Mouse (Mus musculus) erythroblast, adult 5-6 weeks (primary cell): ENCODE measurements around the gene Gm20388. TPM values are rescaled to one million over a fixed set of nuclear protein-coding genes. Genes with fewer than 3 reads are reported as not detected.
"Not testable (repeated sequence)": the region's sequence is repeated elsewhere in the genome, so short reads cannot be mapped to it uniquely, and the experiment has no call there.

Experiments used
- ATAC-seq: replicated peaks from 2 replicates; pipeline ENCODE4 v1.8.0; 2016; ENCODE audit warnings: moderate number of reproducible peaks, mild to moderate bottlenecking, moderate TSS enrichment, inconsistent platforms; ENCODE audit not compliant: poor library complexity, low FRiP score, severe bottlenecking
- total RNA-seq, 2 experiments: library from RNA; stranded (forward) in 1 of 2; stranded (reverse) in 1 of 2; fragments of 150-400 nt in 1 of 2; fragments of 200-764, 138-1000 nt in 1 of 2; gene quantifications; 2 replicates each; pipeline versions ENCODE4 v1.2.3 to v1.2.4; 2015 to 2017; ENCODE audit warnings: low replicate concordance in 2 of 2

Gene Gm20388
- total RNA-seq, 2 experiments from 2014 or later: 2.9 to 7.8 TPM

- ATAC-seq: peak; percentile 34; the same call in 1 of the 2 replicates
Measured at GRCm38 (mm10) chr8:120363552-120364071, 453.0 kb downstream of the Gm20388 start.

- no peak for ATAC-seq
Measured at GRCm38 (mm10) chr8:120364093-120364725, 453.6 kb downstream of the Gm20388 start.

GRCm38 (mm10) chr8:120366840-120367239, 456.2 kb downstream of the Gm20388 start:
- ATAC-seq: no peak

- ATAC-seq: not testable (repeated sequence)
Measured at GRCm38 (mm10) chr8:120368191-120368590, 457.6 kb downstream of the Gm20388 start.

GRCm38 (mm10) chr8:120368814-120369649, 458.4 kb downstream of the Gm20388 start:
- ATAC-seq: peak; percentile 56

GRCm38 (mm10) chr8:120369956-120370355, 459.3 kb downstream of the Gm20388 start:
- peak; percentile 40 for ATAC-seq

- ATAC-seq: no peak
Measured at GRCm38 (mm10) chr8:120370461-120370860, 459.8 kb downstream of the Gm20388 start.

GRCm38 (mm10) chr8:120371146-120371545, 460.5 kb downstream of the Gm20388 start:
- ATAC-seq: no peak

- ATAC-seq: peak; percentile 46
Measured at GRCm38 (mm10) chr8:120371725-120372457, 461.2 kb downstream of the Gm20388 start.

- no peak for ATAC-seq
Measured at GRCm38 (mm10) chr8:120372684-120373083, 462.0 kb downstream of the Gm20388 start.

GRCm38 (mm10) chr8:120373621-120374020, 463.0 kb downstream of the Gm20388 start:
- ATAC-seq: no peak

- no peak for ATAC-seq
Measured at GRCm38 (mm10) chr8:120374070-120374469, 463.4 kb downstream of the Gm20388 start.

GRCm38 (mm10) chr8:120374514-120374913, 463.9 kb downstream of the Gm20388 start:
- no peak for ATAC-seq

GRCm38 (mm10) chr8:120375170-120375569, 464.5 kb downstream of the Gm20388 start:
- ATAC-seq: no peak

- no peak for ATAC-seq
Measured at GRCm38 (mm10) chr8:120376215-120376614, 465.6 kb downstream of the Gm20388 start.

- ATAC-seq: no peak
Measured at GRCm38 (mm10) chr8:120376847-120377802, 466.5 kb downstream of the Gm20388 start.

GRCm38 (mm10) chr8:120377803-120378189, 467.2 kb downstream of the Gm20388 start:
- ATAC-seq: no peak

GRCm38 (mm10) chr8:120378306-120378705, 467.7 kb downstream of the Gm20388 start:
- no peak for ATAC-seq

- no peak for ATAC-seq
Measured at GRCm38 (mm10) chr8:120379015-120379414, 468.4 kb downstream of the Gm20388 start.
